Mouse (Mus musculus) cerebellum, adult 2 months (tissue): Measurements from ENCODE around the gene Cela3b.

Experiments used
- CTCF ChIP-seq: fragments of 200-500 bp; IDR thresholded peaks from 2 replicates; pipeline ENCODE4 v1.5.1; 2011; ENCODE audit warnings: low read depth, mild to moderate bottlenecking, control low read depth, low read length, moderate library complexity, borderline replicate concordance; ENCODE audit not compliant: insufficient read depth
- POLR2A ChIP-seq: fragments of 200-500 bp; IDR thresholded peaks from 2 replicates; pipeline ENCODE4 v1.6.1; 2011; ENCODE audit warnings: low read length, control low read depth, borderline replicate concordance; ENCODE audit not compliant: insufficient read depth

DNA sequence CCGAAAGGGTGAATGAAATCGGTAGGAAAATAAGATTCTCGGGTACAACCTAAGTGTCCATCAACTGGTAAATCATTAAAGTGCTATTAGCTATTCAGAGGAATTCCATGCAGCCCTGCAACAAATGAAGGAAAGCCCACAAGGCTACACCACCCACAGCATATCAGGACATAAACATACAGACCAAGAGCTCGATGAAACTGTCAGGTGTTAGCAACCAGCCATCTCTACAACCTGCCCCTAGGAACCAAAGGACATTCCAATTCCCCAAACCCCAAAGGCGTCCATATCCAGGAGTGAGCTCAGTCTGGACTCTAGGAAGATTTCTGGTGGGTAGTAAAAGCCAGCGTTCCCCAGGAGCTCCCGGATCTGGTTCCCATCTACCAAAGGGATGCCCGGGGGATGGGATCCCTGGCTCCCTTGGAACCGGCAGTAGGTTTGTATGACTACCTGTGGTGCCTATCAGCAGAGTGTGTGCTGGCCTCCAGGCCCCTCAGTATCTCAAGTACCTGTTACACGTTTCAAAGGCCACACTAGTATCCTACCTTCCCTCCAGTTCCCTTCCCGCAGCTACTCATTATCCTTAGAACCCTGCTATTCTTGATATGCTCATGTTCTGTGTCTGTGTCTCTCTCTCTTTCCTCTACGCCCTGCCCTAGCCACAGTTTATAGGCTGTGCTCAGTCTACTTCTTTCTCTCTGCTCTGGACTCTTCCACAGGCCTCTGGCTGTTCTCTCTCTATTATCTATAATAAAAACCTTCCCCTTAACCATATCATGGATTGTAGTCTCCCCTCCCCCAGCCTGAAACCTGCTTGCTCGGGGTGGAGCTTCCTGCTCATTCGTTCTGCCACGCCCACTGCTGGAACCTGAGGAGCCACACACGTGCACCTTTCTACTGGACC, 49.4 kb downstream of the Cela3b start:
- no peak for TF ChIP-seq POLR2A
- no peak for TF ChIP-seq CTCF
